ENCODE assay signal across 9 mouse cellular contexts in genomic region chr5:148965089-148965591, GRCm38 (mm10). TPM values are rescaled to one million over a fixed set of nuclear protein-coding genes. Genes with fewer than 3 reads are reported as not detected.
DNase-seq lines count a peak whose midpoint lies in the region; ATAC-seq and TF ChIP-seq lines count a peak whose summit lies in the region.
"Had no signal": no experiment of that assay in that cellular context is flagged by ENCODE, and none has a peak within 500 bp of the region (broad histone marks: within the 10 kb centered on the region; RNA-seq: fewer than 3 reads in every experiment).

No protein-coding gene starts in this region.

- no peaks in the 10 kb centered on the region for H3K9me3 ChIP-seq in heart, embryonic 13.5 days
- no peaks in the 10 kb centered on the region for H3K9me3 ChIP-seq in midbrain, embryonic 15.5 days
- H3K9me3 ChIP-seq in midbrain, embryonic 10.5 days (replicated peaks) = no peaks in the 10 kb centered on the region
- H3K9me3 ChIP-seq in heart, postnatal 0 days (replicated peaks; ENCODE audit: control insufficient read depth, low read length) = no peaks in the 10 kb centered on the region
- H3K9me3 ChIP-seq in stomach, embryonic 15.5 days = no peaks in the 10 kb centered on the region

- TF ChIP-seq CTCF in heart, postnatal 0 days (IDR thresholded peaks at IDR 0.05; ENCODE audit: low read depth) = no peak

- peak overlapping the region; percentile 53 for H3K4me2 ChIP-seq in heart, embryonic 13.5 days
- H3K4me2 ChIP-seq in midbrain, embryonic 15.5 days = no peak overlapping the region
- H3K4me2 ChIP-seq in heart, postnatal 0 days (ENCODE audit: low read depth, low read length) = peak overlapping the region; percentile 29; the same call in 1 of the 2 replicates
- no peak overlapping the region for H3K4me2 ChIP-seq in stomach, embryonic 15.5 days

- no peaks in the 10 kb centered on the region for H3K36me3 ChIP-seq in heart, embryonic 13.5 days
- no peaks in the 10 kb centered on the region for H3K36me3 ChIP-seq in midbrain, embryonic 15.5 days (replicated peaks)
- no peaks in the 10 kb centered on the region for H3K36me3 ChIP-seq in midbrain, embryonic 10.5 days
- no peaks in the 10 kb centered on the region for H3K36me3 ChIP-seq in heart, postnatal 0 days (replicated peaks; ENCODE audit: control insufficient read depth, insufficient read depth, low read length)
- H3K36me3 ChIP-seq in stomach, embryonic 15.5 days = no peaks in the 10 kb centered on the region

- 57% methylated on average over 15 of the region's 15 CpGs for WGBS in heart, embryonic 13.5 days
- 82% methylated on average over 15 of the region's 15 CpGs for WGBS in midbrain, embryonic 15.5 days
- 78% methylated on average over 15 of the region's 15 CpGs for WGBS in midbrain, embryonic 10.5 days
- 56% methylated on average over 15 of the region's 15 CpGs for WGBS in heart, postnatal 0 days
- WGBS in stomach, embryonic 15.5 days = 56% methylated on average over 15 of the region's 15 CpGs

- no peaks in the 10 kb centered on the region for H3K27me3 ChIP-seq in heart, embryonic 13.5 days (replicated peaks)
- H3K27me3 ChIP-seq in midbrain, embryonic 15.5 days (replicated peaks) = no peaks in the 10 kb centered on the region
- H3K27me3 ChIP-seq in midbrain, embryonic 10.5 days (ENCODE audit: low read depth, poor library complexity, severe bottlenecking) = peaks cover 7% of the 10 kb centered on the region
- H3K27me3 ChIP-seq in heart, postnatal 0 days (ENCODE audit: control insufficient read depth, insufficient read depth, low read length) = no peaks in the 10 kb centered on the region
- no peaks in the 10 kb centered on the region for H3K27me3 ChIP-seq in stomach, embryonic 15.5 days (replicated peaks)

- no peak for DNase-seq in heart, adult 18-20 months
- no peak for DNase-seq in midbrain, embryonic 10.5 days (ENCODE audit: low spot score)
- DNase-seq in heart, postnatal 0 days (ENCODE audit: low spot score) = no peak
- no peak for DNase-seq in thymus, postnatal 14 days
- no peak for DNase-seq in urinary bladder, postnatal 4 days (ENCODE audit: low spot score in 2 of 2)

- peak overlapping the region; percentile 77 for H3K27ac ChIP-seq in heart, embryonic 13.5 days (replicated peaks)
- H3K27ac ChIP-seq in midbrain, embryonic 15.5 days = peak overlapping the region; percentile 59; the same call in 1 of the 2 replicates
- H3K27ac ChIP-seq in midbrain, embryonic 10.5 days (replicated peaks) = no peak overlapping the region
- peak overlapping the region; percentile 77 for H3K27ac ChIP-seq in heart, postnatal 0 days (ENCODE audit: low read depth)
- H3K27ac ChIP-seq in stomach, embryonic 15.5 days = peak overlapping the region; percentile 85

- no peak overlapping the region for H3K4me3 ChIP-seq in heart, embryonic 13.5 days
- no peak overlapping the region for H3K4me3 ChIP-seq in midbrain, embryonic 15.5 days
- H3K4me3 ChIP-seq in midbrain, embryonic 10.5 days = no peak overlapping the region
- H3K4me3 ChIP-seq in heart, postnatal 0 days (ENCODE audit: low read depth, low read length) = no peak overlapping the region
- H3K4me3 ChIP-seq in stomach, embryonic 15.5 days (replicated peaks) = no peak overlapping the region

- ATAC-seq in heart, embryonic 13.5 days (ENCODE audit: extremely low read depth, insufficient number of reproducible peaks, low FRiP score, low TSS enrichment) = no peak
- ATAC-seq in midbrain, embryonic 15.5 days (replicated peaks) = no peak
- no peak for ATAC-seq in heart, postnatal 0 days (ENCODE audit: insufficient read depth, low read depth)
- ATAC-seq in stomach, embryonic 15.5 days (ENCODE audit: insufficient read depth, low FRiP score, low read depth) = no peak

- 0 out of 2 replicates have a peak overlapping the region, but pooled peaks have one; percentile 40 for H3K9ac ChIP-seq in heart, embryonic 13.5 days
- no peak overlapping the region for H3K9ac ChIP-seq in midbrain, embryonic 15.5 days
- H3K9ac ChIP-seq in heart, postnatal 0 days (replicated peaks; ENCODE audit: low read depth, low read length) = no peak overlapping the region
- no peak overlapping the region for H3K9ac ChIP-seq in stomach, embryonic 15.5 days

- no peak for TF ChIP-seq EP300 in heart, postnatal 0 days (IDR thresholded peaks at IDR 0.05; ENCODE audit: low read depth)

- H3K4me1 ChIP-seq in heart, embryonic 13.5 days = peaks cover 49% of the 10 kb centered on the region
- H3K4me1 ChIP-seq in midbrain, embryonic 15.5 days = peaks cover 19% of the 10 kb centered on the region
- H3K4me1 ChIP-seq in midbrain, embryonic 10.5 days = peaks cover 23% of the 10 kb centered on the region
- H3K4me1 ChIP-seq in heart, postnatal 0 days (ENCODE audit: control insufficient read depth, insufficient read depth) = peaks cover 6% of the 10 kb centered on the region; the same call in 1 of the 2 replicates
- peaks cover 29% of the 10 kb centered on the region for H3K4me1 ChIP-seq in stomach, embryonic 15.5 days

RNA-seq across cellular contexts. Expression of gene Gm42791, which starts 29.8 kb away (rescaled TPM):
- polyA plus RNA-seq in heart, embryonic 13.5 days (2015; fragmentation: Nextera tagmentation; extraction: Ambion mirVana) = 1.7 and 2.3 TPM in 2 replicates
- total RNA-seq in heart, adult 18-20 months (2021) = 1 to 10 TPM; 2.7 to 5.3 TPM
- 6.5 and 8.6 TPM in 2 replicates for polyA plus RNA-seq in midbrain, embryonic 15.5 days (2015; fragmentation: Nextera tagmentation; extraction: Ambion mirVana)
- polyA plus RNA-seq in midbrain, embryonic 10.5 days (2016; fragmentation: Nextera tagmentation; extraction: Ambion mirVana) = 2.0 TPM in 1 of 2 replicates, not detected in the other
- not detected in 2 replicates for total RNA-seq in heart, postnatal 0 days (2014; rRNA removed; ENCODE audit: low replicate concordance)
- 1.00 and 2.7 TPM in 2 replicates for polyA plus RNA-seq in heart, postnatal 0 days (2015; fragmentation: Nextera tagmentation; extraction: Ambion mirVana)
- polyA plus RNA-seq in stomach, embryonic 15.5 days (2015; fragmentation: Nextera tagmentation; extraction: Ambion mirVana) = 0.67 and 0.80 TPM in 2 replicates
- polyA plus RNA-seq: spleen, adult 2 months had no signal

RNA-seq across cellular contexts. Expression of gene Katnal1, which starts 36.0 kb away (rescaled TPM):
- 10.1 and 13.3 TPM in 2 replicates for polyA plus RNA-seq in heart, embryonic 13.5 days (2015; fragmentation: Nextera tagmentation; extraction: Ambion mirVana)
- 10 to 100 TPM; 10.7 to 10.8 TPM for total RNA-seq in heart, adult 18-20 months (2021)
- polyA plus RNA-seq in midbrain, embryonic 15.5 days (2015; fragmentation: Nextera tagmentation; extraction: Ambion mirVana) = 33.4 and 42.7 TPM in 2 replicates
- polyA plus RNA-seq in midbrain, embryonic 10.5 days (2016; fragmentation: Nextera tagmentation; extraction: Ambion mirVana) = 24.2 and 29.5 TPM in 2 replicates
- 5.4 and 21.1 TPM in 2 replicates for total RNA-seq in heart, postnatal 0 days (2014; rRNA removed; ENCODE audit: low replicate concordance)
- polyA plus RNA-seq in heart, postnatal 0 days (2015; fragmentation: Nextera tagmentation; extraction: Ambion mirVana) = 8.0 and 8.4 TPM in 2 replicates
- 12.0 and 12.2 TPM in 2 replicates for polyA plus RNA-seq in stomach, embryonic 15.5 days (2015; fragmentation: Nextera tagmentation; extraction: Ambion mirVana)

Comparison
In these comparisons a context has a peak if more than half of its experiments do, and no peak if none do; other contexts are left out.
1. H3K4me2 ChIP-seq: peak in heart, embryonic 13.5 days (single experiment) and heart, postnatal 0 days (single experiment); none in midbrain, embryonic 15.5 days (single experiment) and stomach, embryonic 15.5 days (single experiment).